Mouse (Mus musculus) adrenal gland (tissue): ENCODE results near the gene Gm15097.
"Not testable (repeated sequence)": the region's sequence is repeated elsewhere in the genome, so short reads cannot be mapped to it uniquely, and the experiment has no call there.

Experiments
- intact Hi-C: fragments of 180-260 bp; cut with DNase I; formaldehyde crosslinking; loops from one replicate; pipeline ENCODE4 v1.15.1; 2025
- long read RNA-seq, 2 experiments: library from polyadenylated mRNA; unstranded; transcript quantifications; one replicate each; pipeline ENCODE4 v2.0.0; 2020; ENCODE audit warnings: borderline replicate concordance in 1 of 2; ENCODE audit not compliant: insufficient replicate concordance in 1 of 2

The Gm15097 gene
- long read RNA-seq, experiment 1, result 0 reads
- long read RNA-seq, experiment 2, result 0 reads

GRCm38 (mm10) chrX:149784173-149784572 is at the start of gene Gm15097:
Gene Gm15097, plus strand, starts transcription at chrX:149784473.
- intact Hi-C loops, result not testable (repeated sequence)

- intact Hi-C loops, result not testable (repeated sequence)
Observed at GRCm38 (mm10) chrX:149762853-149763252, 21.4 kb upstream of the Gm15097 start.

- intact Hi-C loops, result not testable (repeated sequence)
Observed at GRCm38 (mm10) chrX:149811178-149811577, 26.9 kb downstream of the Gm15097 start.
